Mouse (Mus musculus) cerebellum, adult 11 months (tissue): Measurements from ENCODE around the gene Baz1a.

ENCODE experiments used
- DNase-seq: peaks from one replicate; pipeline ENCODE4 v3.0.0; 2022

Gene Baz1a

DNA sequence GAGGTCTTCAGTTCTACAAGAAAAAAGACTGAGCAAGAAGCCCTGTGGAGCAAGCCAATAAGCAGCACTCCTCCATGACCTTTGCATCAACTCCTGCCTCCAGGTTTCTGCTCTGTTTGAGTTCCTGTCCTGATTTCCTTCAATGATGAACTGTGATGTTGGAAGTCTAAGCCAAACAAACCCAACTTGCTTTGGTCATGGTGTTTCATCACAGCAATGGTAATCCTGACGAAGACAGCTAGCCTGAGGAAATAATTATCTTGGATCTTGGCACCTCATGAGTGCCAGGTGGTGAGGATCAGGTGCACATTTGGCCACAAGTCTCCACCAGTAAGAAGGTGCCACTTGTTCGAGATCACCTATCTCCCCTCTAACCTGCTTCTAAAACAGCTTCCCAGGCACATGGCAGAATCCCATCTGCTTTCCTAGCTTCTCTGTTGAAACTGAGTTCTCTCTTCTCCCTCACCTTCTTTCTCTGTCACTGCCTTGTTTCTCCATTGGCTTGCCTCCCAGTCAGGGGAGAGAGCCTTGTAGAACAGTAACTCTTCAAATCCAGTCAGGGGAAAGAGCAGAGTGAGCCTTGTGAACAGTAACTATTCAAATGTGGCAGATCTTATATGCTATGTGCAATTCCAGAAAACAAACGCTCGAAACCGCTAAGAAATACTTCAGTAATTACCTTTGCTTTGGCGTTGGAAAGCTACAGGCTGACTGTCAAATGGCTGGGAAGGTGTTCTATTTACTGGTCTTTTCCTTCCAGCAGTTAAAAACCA is at the start of gene Baz1a:
Gene Baz1a (minus strand): TSS at position 723 of the 773 bp plus-strand sequence.
- no peak for DNase-seq

DNA sequence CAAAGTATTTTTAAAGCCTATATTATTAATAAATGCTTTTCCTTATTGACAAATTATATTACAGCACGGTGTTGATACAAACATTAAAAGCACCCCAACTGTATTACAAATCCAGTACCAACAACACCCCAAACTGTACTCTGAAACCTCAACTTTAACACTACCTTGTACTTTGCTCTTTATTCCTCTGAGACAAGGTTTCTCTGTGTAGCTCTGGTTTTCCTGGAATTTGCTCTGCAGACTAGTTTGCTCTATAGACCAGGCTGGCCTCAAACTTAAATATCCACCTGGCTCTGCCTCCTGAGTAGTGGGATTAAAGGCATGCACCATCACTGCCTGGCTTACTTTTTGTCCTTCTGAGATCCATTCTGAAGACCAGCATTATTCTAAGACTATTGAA is 48.0 kb upstream of the Baz1a start:
- DNase-seq, result no peak

DNA sequence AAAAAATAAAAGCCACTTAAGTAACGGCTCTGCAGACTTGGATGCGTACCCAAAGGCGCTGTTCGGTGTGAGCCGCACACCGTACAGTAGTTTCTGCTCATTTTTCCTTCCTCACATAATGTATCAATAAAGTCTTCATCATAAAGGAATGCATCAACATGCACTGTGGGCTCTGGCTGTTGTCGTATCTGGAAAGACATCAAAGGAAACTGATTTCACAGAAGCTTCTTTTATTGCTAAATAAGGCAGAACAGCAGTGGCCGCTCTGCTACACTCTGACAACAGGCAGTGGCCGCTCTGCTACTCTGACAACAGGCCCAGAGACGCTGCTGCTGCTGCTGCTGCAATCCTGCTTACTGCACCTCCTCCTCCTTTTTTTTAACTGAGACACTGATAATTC is 46.9 kb upstream of the Baz1a start:
- no peak for DNase-seq

DNA sequence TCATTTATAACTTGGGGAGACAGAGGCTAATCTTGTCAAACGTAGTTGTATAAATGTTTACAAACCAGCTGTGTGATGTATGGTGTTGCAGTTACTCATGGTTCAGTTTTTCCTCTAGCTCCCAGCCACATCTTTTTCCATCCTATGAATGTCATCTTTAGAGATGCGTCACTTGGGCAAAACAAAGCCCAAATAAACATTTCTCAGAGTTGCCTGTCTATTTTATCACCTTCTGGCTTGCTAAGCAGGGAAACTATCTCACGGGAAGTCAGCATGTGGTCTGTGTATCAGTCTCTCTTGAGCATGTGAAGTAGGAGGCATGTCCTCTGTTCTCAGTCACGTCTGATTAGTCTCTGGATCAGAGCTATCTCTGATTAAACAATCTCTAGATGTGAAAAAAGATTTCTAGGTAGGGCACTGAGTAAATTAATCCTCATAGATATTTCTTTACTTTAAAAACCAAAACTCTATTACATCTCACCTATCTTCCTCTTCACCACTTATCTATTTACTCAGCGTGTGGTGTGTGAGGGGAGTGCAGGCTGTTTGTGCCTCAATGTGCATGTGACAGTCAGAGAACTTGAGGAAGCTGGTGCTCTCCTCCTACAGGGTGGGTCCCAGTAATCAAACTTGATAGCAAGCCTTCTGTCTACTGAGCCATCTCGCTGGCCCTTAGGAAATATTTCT is 46.2 kb upstream of the Baz1a start:
- DNase-seq, result no peak

DNA sequence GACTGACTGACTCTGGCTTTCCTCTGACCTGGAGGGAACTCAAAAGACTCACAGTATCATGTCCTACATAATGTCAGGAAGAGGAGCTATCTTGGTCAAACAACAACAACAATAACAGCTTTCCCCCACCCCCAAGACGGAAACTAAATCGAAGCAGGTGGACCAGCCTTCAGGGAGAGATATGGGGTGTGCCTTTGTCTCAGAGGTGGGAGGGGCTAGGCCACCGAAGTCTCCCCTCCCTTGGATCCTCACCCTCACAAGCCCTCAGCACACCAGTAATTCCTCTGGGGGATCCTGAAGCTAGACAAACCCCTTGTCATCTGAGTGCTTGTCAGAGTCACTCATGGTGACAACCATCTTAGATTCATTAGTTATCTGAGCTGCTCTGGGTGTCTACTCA is 45.7 kb upstream of the Baz1a start:
- DNase-seq, result no peak

DNA sequence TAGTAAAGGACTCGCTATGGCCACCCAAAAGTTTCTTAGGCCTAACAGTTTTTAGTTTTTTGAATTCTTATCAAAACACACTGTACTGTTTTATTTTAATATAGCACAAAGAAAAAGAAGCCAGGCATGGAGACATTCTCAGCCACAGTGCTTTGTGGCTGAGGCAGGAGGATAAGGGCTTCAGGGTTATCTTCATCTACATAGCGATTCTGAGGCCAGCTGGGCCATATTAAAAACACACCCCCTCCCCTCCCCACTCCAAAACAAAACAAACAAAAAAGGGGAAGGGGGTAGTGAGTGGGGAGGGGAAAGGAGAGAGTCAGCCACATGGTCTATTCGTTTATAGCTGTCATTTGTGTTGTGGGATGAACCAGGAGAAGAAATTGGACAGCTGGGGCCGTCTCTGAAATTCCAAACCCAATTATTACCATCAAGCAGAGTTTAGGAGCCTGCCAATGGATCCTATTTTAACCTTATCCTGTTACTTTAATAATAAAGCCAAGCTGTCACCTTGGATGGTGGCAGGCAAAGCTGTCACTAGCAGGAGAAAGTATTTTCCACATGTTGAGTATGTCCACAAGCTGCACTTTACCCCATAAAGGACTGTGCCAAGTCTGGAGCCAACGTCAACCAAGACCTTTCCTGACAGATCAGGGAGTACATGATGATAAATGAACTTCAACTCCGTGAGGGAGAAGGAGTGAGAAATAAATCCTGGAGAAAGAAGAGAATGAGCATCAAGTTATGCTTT is 44.9 kb upstream of the Baz1a start:
- DNase-seq, result no peak

DNA sequence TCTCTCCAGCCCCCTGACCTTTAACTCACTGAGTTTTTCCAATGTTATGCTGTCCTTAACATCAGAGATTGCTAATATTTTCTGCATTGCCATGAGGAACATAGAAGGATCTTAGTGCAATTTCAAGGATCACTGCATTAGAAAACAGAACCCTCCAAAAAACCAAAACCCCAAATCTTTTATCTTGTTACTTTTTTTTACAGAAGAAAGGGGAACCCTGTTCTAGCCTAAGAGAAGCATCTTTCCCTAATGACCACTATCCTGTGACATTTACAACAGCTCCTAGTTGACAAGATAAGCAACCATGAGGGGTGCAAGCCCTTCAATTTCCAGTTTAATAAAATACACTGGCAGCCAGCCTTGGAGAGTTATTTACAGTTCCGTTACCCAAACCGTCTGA is 42.6 kb upstream of the Baz1a start:
- DNase-seq, result no peak

DNA sequence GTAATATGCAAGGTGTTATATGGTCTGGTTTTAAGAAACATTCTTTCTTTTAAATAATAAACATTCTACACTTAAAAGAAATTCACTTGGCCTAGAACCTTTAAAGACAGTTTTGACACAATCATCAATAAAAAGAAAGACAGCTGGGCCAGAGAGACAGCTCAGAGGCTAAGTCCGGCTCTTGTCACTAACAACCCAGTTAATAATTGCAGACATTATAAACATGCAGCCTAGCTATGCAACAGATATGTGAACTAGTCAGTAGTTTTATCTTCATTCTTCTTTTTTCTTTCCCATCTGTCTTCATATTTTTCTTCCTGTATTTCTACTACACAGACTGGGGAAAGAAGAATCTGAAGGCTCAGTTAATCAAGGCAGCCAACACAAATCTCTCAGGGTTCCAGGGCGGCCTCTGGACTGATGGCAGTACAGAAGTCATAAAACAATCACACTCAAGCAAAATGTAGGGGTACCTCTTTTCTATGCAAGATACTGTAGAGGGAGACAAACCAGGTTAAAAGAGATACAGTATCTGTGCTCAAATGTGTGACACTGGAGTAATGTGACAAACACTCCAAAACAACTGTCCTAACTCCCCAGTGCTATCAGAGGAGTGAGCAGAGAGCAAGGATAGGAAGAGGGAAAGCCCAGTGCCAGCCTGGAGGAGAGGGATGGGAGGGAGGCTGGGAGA is 40.5 kb upstream of the Baz1a start:
- DNase-seq, result no peak

DNA sequence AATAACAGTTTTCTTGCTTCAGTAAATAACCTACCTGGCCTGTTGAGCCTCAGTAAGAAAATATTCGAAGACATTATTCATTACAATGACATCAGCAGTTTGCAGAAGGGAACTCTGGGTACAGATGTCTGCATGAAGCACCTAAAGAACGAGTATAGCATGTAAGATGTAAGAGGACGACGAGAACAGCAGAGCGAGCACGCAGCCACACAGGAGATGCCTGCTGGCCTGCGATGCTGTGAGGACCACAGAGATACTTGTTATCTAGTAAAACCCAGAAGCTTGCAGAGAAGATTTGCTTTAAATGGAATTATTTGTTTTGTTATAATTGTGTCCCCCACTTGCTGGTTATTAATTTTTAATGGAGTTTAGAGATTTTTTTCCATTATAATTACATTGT is 39.1 kb upstream of the Baz1a start:
- DNase-seq, result no peak

DNA sequence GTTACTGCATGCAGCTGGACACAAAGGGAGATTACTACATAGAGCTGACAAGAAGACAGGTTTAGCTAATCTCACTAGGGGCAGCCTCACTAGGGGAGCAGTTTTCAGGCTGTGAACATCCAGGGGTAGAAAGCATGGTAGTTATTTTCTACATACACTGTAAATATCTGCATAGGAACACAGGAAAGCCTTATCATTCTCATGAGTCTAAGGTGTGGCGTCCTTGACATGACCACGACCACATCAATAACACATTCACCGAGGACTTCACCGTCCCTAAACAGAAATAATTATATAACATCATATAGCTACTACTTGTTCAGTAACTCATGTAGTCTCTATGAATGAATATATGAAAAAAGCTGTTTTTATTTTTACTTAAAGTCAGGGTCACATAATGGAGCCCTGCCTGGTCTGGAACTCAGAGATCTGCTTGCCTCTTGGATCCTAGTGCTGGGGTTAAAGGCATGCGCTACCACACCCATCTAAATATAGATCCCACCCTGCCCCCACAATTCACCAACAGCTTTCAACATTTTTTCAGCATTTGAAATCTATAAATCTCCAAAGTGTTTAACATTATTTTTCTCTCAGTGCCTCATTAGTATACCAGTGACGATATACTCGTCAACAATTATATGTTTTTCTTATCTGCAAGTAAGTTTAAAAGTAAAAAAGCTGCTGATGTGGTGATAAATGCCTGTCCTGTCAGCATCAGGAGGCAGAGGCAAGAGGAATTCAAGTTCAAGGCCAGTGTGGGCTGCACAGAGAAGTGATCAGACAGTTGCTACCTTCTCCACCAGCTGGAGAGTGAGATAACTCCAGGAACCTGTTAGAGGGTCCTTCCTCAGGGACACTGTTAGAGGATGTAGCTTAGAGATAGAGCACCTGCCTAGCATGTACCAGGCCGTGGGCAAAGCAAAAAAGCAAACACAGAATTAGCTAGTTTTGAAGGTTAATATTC is 37.3 kb upstream of the Baz1a start:
- DNase-seq, result no peak

DNA sequence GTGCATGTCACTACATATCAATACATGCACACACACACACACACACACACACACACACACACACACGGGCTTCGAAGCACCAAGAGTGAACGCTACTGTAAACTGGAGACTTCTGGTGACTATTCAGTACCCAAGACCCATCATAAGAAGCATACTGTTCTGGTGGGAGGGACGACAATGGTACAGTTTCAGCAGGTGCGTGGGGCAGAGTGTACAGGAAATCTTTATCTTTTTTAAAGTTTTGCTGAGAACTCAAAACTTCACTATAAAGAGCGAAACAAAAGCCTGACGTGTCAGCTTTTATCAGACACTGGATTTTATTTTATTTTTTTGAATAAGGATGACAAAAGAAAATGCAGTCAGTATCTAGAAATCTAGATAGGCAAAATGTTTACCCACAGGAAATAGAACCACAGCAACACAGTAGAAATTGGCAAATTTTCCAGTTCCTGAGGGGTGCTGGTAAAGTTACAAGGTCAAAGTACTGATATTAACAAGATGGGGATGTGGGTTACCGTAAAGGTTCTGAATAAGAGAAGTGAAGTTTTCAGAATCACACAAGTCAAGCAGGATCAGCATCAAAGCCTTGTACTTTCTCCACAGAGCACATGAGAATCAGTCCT is 35.7 kb upstream of the Baz1a start:
- no peak for DNase-seq

DNA sequence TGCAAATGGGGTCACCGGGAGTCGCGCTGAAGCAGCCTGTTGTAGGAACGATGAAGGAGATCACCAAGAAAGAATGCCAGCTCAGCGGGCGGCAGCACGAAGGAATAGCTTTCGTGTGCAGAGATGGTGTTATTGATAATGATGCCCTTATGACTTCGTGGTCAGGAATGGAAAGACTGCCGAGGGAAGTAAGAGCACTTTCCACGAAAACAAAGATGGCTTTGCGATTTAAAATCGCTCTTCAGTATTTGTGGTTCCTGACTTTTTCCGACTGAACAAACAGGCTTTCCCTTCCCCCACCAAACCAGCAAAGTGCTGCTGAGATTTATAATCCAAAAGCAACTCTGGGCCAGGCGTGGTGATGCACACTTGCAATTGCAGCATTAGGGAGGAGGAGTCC is 26.9 kb upstream of the Baz1a start:
- DNase-seq, result no peak

DNA sequence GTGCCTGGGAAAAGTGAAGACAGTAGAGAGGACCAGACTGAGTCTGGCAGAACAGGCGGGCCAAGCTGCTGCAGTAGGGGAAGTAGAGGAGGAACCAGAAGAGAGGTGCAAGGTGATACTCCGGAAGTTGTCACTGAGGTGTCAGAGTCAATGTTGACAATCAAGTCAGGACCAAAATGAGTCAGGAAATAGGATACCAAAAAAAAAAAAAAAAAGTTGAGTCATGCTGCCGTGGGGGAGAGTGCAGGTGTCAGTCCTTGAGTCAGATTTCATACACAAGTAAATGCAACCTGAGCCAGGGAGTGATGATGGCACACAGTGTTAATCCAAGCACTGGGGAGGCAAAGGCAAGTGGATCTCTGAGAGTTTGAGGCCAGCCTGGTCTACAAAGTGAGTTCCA is 12.9 kb upstream of the Baz1a start:
- no peak for DNase-seq

DNA sequence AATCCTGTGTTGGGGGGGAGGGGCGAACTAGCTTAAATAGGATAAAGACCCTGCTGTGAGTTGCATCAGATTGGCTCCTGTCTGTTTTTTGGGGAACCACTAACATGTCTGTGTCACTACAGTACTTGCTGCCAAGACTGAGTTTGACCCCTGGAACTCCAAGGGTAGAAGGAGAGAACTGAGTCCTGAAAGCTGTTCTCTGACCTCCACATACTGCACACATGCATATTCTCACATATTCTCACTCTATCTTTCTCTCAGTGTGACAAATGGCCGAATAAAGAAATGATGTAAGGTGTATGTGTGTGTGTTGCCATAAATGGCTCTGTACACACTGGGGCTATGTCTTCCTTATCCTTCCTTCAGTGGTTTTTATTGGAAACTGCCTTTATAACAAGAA is 9.1 kb upstream of the Baz1a start:
- DNase-seq, result no peak

DNA sequence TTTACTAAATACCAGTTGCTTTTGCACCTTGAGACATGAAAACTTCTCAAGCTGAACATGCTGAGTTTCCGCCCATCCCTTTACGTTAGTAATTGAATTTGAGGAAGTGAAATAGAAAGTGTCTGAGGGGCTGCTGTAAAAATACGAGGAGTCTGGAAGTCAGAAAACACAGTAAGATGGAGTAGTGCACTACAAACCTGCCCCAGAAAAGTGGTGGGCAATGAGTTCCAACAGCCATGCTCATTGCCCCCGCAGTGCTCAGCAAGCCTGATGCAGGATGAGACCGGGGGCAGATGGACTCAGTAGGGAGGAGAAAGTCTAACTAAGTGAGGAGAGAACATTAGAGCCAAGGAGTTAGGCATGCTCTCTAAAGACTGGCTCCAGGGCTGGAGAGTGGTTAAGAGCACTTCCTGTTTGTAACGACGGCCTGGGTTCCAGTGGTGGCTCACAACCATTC is 5.3 kb upstream of the Baz1a start:
- DNase-seq, result no peak

DNA sequence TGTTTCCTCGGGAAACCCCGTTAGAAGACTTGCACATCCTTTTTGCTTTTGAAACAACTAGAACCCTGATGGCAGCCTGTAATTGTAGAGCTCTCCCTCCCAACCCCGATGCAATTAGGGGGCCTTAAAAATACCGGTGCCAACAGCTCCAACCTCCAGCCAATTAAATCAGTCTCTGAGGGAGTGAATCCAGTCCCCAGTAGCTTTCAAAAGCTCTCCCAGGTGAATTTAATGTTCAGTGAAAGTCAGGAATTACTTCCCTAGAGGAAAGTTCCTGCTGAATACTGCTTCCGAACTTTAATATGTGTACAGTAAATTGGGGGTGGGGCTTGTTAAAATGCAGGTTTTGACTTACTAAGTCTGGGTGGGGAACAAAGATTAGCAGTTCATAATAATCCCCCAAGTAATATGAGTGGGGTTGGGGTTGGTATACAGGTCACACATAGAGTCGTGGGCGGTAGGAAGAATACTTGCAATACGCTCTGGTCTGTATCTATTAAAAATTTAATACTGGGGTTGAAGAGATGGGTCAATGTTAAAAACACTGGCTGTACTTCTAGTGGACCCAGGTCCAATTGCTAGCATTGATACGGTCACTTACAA is 3.1 kb upstream of the Baz1a start:
- DNase-seq, result no peak

DNA sequence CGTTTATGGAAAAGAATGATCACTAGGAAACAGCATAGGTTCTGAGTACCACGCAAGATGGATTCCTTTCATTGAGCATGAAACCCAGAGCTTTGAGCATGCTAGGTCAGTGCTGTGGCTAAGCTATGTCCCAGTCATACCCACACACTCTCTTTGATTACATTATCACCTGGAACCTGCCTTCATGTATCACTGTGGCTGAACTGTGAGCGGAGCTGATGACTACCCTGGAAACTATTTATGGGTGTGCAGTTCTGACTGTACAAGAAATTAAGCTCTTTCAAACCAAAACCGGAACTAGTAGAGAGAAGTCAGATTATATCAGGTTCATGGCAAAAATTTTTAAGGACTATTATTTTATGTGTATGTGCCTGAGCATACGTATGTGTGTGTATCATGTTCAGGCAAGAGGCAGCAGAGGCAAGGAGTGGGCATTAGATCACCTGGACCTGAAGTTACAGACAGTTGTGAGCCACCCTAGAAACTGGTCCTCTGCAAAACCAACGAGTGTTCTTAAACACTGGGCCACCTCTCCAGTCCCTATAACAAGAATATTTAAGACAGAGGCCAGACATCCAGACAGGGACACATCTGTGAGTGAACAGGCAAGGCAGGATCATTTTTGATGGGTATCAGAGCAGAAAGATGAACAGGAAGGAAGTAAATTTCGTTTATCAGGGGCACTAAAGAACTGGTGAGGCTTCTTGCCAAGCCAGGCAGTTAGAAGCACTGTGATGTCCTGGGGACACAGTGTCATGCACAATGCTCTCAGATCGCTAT is 2.4 kb upstream of the Baz1a start:
- DNase-seq, result no peak

DNA sequence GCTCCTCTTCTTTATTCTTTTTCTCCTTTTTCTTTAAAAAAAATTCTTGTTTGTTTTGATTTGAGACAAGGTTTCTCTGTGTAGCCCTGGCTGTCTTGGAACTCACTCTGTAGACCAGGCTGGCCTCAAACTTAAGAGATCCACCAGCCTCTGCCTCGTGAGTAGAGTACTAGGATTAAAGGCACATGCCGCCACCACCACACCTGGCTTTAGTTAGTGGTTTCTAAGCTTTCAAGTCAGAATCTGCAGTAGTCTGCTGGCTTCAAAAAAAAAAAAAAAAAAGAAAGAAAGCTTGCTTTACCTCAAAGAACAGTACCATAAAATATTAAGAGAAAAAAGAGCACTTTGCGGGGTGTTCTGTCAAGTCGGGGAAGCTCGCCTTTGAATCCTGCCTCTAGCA is 1.3 kb upstream of the Baz1a start:
- no peak for DNase-seq

DNA sequence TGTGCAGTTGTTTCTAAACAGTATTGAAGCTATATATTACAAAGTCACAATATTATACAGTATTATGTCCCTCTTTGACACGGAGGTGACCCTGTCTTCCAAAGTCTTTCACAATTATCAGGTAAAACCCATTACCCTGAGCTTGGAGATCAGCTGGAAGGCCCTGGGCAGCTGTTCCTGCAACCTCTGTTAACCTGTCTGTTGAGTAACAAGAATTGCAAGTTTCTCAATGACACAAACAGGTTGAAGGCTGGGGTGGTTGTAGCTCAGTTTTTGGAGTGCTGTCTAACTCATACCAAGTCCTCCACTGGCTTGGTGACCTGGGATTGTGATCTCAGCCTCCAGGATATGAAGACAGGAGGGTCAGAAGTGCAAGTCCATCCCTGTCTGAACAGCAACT is 1.1 kb downstream of the Baz1a start:
- no peak for DNase-seq

DNA sequence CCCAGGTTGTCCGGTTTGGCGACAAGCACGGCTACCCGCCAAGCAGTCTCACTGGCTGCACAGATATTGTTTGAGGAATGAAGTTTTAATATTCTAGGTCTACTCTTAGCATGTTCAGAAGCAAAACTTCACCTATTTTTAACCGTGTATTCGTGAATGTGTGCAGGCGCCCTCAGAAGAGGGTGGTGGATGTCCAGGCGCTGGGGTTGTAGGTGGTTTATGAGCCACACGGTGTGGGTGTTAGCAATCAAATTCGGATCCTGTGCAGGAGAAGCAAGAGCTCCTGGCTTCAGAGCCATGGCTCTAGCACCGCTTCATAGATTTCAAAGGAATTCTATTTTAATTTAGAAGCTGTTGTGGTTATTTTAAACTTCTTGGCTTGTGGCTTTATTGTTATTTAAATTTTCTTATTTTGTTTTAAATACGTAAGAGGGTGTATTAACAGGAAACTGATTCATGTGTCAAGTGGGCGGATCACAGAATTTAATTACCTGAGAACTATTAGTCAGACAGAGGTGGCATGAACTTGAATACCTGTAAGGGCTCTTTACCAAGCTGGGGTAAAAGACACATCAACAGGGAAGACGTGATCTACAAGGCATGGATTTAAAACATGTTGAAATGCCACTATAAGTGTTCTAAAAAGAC is 6.7 kb downstream of the Baz1a start:
- no peak for DNase-seq
